Mouse (Mus musculus) lung, adult 18-20 months (tissue): ENCODE data around the gene Ndrg2.

Experiments used
- DNase-seq, 2 experiments: peaks; one replicate each; pipeline ENCODE4 v3.0.0; 2022; ENCODE audit warnings: mixed read lengths in 2 of 2

The Ndrg2 gene

GRCm38 (mm10) chr14:51912391-51913061 lies 1.4 kb downstream of the Ndrg2 start:
- DNase-seq: no peak

- no peak for DNase-seq
Observed at GRCm38 (mm10) chr14:51911301-51911700, 2.7 kb downstream of the Ndrg2 start.

DNA sequence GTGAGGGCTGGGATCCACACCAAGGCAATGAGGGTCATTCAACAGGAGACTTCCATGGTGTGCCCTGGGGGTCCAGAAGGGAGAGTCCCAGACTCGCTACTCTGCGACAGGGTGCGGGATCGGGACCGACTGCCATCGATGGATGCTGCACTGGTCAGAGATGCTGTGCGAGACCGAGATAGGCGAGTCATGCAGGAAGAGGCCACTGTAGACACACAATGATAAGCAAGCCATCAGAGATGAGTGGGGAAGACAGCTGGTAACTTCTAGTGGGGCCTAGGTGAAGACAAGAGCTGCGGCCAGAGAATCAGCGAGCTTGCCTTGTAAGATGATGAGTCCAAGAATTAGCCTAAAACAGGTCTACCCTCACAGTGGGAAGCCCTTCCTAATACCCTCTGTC lies 7.9 kb downstream of the Ndrg2 start:
- DNase-seq: no peak

- DNase-seq: no peak
Observed at GRCm38 (mm10) chr14:51904706-51905105, 9.3 kb downstream of the Ndrg2 start.

DNA sequence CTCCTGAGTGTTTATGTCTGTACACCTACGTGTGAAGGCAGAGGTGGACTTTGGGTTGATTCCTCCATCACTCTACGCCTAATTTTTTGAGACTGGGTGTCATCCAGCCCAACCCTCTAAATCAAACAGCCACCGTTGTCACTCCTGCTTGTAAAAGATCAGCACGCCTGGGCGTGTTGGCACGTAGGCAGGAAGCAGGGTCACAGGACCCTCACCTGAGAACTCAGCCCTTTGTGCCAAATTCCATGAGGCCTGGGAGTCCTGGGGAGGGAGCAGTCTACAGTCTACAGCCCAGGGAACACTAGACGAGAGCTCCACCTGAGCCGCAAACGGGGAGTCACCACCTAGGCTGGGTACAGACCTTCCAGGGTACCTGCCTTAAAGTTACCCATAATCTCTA lies 10.2 kb downstream of the Ndrg2 start:
- no peak for DNase-seq

DNA sequence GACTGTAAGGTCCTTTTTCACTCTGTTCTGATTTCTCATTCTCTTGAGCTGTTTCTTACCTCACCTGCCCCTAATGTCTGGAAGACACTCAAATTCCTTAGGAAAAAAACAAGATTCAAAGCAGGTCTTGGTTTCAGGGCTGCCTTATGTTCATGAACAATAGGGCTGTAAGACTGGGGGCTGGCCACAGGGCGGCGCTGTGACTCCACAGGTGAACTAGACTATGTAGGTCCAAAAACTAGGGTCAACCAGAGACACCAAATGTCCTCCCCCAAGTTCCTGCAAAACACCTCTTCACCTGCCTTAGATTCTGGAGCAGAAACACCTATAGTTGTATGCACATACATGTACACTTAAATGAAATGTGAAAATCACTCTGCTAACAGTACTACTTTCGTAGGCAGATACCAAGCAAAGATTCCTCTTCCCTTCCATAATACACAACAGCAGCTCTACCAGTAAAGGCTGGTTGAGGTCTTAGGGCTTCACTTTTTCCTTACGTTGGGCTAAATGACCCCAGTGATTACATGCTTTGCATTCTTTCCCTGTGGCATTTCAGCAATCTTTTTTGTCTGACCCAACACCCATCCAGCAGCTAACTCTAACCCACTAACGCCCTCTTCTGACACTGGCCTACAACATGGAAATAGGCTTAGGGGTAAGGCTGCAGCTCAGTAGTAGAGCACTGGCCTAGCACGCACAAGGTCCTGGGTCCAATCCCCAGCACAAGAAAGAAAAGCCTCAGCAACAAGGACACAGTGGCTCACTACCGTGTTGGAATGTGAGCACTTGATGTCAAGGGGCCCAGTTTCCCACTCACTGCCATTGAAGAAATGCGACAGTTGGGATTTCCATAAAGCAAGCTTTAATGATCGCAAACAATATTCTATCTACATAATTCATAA lies 10.9 kb downstream of the Ndrg2 start:
- DNase-seq: peak; percentile 62 to 67

GRCm38 (mm10) chr14:51899351-51899750 lies 14.6 kb downstream of the Ndrg2 start:
- DNase-seq: no peak

DNA sequence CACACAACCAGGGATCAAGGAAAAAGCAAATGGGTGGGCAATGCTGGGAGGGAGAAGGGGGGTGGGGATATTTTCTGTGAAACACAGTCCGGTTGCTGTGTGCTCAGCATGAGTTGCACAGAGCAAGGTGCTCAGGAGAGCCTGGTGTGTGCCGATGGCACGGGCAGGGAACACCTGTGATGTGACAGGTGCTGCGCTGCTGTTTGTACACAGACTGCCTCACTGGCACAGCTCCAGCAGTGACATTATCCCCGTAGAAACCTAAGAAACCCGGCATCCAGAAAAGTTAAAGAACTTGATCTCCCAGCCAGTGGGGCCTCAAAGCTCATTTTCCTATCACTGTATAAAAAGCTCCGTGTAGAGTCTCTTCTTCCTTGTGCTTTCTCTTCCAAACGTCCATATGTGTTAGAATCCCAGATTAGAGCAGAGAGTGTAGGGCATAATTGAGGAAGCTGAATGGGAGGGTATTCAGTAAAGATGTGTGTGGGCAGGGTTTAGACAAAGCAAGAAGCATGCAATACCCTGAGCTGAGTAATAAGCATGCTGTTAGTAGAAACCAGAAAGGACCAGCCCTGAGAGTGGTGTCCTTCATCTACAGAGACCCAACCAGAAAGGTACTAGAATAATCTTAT lies 17.3 kb downstream of the Ndrg2 start:
- no peak for DNase-seq

GRCm38 (mm10) chr14:51896019-51896418 lies 17.9 kb downstream of the Ndrg2 start:
- DNase-seq: no peak

GRCm38 (mm10) chr14:51895071-51895470 lies 18.9 kb downstream of the Ndrg2 start:
- no peak for DNase-seq

DNA sequence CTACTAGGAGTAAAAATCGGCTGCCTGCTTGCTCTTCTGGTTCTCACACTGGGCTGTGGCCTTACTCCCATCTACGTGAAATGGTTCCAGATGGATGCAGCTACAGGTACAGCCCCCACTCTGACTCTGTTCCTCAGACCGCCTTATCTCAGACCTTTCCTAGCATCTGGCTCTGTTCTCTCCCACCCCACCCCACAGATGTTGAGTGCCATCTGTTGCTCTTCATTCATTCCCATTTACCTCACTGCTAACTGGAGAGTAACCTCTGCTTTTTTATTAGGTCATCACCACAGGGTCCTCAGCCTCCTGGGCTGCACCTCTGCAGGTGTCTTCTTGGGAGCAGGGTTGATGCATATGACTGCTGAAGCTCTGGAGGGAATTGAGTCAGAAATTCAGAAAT lies 20.1 kb downstream of the Ndrg2 start:
- DNase-seq: no peak

DNA sequence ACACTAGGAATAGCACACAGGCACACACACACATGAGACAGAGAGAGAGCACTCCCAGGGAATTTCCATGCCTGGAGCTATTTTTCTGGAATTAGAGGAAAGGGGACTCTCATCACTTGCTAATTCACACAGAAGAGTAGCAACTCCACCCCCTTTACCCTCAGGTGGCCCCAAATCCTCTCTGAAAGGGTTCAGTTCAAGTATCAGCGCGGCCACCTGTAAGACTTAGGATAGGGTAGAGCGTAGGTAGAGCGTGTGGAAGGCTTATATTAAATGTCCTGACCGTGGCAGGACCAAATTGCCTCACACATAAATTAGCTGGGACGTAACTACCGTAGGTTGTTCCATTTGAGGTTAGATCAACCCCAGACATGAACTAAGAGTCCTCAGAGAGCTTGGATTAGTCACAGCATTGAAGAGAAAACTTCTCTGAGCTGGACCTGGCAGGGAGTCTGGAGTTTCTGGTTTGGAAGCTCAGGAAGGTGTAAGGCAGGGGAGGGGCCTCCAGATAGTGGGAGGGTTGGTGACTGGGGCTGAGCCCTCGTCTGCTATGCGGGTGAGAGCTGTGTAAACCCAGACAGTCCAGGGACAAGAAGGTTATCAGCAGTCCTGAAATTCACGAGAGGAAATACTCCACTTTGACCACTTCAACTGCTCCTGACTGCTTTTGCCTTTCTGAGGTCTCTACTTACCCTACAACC lies 20.7 kb downstream of the Ndrg2 start:
- peak; percentile 67 to 78 for DNase-seq

- DNase-seq: no peak
Observed at GRCm38 (mm10) chr14:51892191-51892939, 21.6 kb downstream of the Ndrg2 start, which contains the start of gene Slc39a2. Gene Slc39a2 (plus strand): TSS chr14:51892889.

DNA sequence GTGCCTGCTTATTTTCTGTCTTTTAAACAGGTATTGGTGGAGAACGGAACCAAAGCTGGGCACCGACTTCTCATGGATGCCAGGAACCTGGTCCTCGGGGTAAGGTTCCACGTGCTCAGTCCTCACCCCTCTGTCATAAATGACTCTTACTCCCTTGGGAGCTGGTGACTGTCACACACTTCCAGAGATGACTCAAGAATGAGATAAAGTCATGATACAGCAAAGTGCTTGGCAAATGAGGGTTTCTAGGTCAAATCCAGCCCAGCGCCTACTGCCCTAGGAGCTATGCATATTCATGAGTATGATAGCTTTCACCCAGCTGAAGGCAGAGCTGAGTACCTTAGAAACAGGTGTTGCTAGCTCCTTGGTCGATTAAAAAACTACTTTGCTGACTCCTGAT lies 24.1 kb downstream of the Ndrg2 start:
- no peak for DNase-seq

DNA sequence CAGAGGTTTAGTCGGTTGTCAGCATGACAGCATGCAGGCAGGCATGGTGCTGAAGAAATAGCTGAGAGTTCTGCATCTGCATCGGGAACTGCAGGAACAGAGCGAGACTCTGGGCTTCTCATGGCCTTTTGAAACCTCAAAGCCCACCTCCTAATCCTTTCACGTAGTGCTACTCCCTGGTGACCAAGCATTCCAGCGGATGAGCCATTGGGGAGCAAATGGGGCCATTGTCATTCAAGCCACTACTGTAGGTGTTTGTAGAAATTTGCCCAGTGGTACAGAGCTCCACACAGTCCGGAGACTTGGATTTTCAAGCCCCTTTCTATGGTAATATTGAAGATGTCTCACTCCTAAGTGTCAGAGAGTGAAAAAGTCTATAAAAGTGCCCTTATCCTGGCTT lies 27.9 kb downstream of the Ndrg2 start:
- DNase-seq: no peak

DNA sequence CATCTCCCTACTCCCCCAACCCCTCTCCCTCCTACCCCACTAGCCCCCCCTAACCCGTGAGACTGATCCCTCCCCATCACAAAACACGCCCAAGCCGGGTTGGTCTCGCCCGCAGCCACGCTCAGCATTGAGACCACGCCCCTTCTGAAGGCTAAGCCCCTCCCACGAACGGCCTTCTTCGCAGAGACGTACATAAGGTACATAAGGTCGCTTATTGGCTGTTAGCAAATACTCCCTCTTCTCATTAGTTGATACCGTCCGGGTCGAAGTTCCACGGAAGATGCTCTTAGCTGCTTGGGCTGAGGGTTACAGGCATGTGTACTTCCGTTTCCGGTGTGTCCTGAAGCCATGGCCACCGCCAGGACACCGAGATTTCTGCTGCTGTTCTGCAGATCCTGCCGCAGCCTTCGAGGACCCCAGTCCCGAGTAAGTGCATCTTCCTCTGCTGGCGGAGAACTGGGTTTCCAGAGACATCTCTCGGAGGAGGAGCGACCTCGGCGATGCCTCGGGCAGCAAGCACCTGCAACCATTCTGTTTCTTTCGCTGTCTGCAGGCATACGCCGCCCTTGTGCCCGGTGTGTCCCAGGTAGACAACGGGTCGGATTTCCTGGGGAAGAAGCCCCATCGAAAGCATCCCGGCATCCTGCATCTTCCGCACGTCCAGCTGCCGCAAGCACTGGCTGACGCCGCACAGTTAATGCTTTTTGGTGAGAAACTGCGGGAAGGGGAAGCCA lies 29.2 kb downstream of the Ndrg2 start, which contains the start of gene Mettl17:
TSS of gene Mettl17 (plus strand) at position 245 of the 734 bp plus-strand sequence.
- peak; percentile 95 to 97 for DNase-seq

- no peak for DNase-seq
Observed at GRCm38 (mm10) chr14:51884031-51884544, 29.9 kb downstream of the Ndrg2 start.

GRCm38 (mm10) chr14:51883527-51884030 lies 30.4 kb downstream of the Ndrg2 start:
- DNase-seq: peak; percentile 77 to 82

GRCm38 (mm10) chr14:51877517-51877916 lies 36.4 kb downstream of the Ndrg2 start:
- DNase-seq: no peak

DNA sequence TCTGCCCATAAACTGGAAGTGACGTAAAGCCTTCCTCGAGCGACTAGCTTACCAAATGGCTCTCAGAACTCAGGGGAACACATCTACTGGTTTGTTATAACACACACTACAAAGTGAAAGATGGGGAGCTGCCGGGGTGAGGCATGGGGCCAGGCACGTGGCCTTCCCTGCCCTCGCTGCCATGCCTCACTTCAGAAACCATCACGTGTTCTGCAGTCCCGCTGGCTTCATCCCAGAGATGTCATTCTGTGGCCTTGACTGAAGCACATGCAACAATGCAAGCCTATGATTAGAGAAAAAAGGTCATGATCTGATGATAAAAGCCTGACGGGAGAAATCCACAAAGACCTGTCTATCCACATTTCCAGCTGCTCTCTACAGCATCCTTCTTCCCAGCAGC lies 42.2 kb downstream of the Ndrg2 start:
- no peak for DNase-seq

DNA sequence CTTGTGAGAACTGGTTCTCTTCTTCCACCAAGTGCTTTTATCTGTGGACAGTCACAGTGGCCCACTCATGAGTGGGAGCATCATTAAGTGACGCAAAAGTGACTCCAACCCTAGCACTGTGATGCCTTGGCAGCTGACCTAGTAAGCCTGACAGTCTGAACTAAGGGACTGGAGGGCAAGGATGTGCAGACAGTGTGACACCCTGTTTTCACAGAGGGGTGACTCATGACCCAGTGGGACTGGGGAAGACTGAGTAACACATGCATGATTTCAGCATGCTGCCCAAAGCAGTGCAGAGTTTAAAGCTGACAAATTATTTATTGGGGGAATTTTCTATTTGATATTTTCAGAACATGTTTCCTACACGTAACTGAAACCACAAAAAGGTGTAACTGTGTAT lies 43.2 kb downstream of the Ndrg2 start:
- no peak for DNase-seq
